14 mouse cellular contexts compared by ENCODE assay signal in the genomic region with DNA sequence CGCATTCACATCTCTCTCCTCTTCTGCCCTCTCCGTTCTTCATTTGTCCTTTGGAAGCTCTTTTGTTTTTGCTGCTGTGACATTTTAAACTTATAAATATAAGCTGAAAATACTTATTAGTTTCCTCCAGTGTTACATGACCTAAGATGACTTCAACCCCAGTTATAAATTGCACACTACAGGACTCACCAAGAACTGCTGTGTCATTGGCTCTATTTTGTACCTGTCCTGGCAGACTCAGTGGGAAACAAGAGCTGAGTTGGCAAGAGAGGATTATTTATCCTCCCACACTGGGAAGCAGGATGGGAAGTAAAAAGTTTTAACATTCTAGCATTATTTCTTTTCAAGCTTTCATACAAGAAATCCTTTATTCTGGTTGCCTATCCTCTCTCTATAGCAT.
"Had no signal": no experiment of that assay in that cellular context is flagged by ENCODE, and none has a peak within 500 bp of the region (broad histone marks: within the 10 kb centered on the region; RNA-seq: fewer than 3 reads in every experiment).

No protein-coding gene starts in this region.

- DNase-seq: lung, embryonic 14.5 days; lung, postnatal 10 days; right cerebral cortex, postnatal 14 days; thymus, adult 2 months; thymus, postnatal 25 days; thymus, postnatal 4 days had no signal

- ATAC-seq: midbrain, embryonic 13.5 days; midbrain, embryonic 15.5 days had no signal

- H3K9me3 ChIP-seq: megakaryocyte, embryonic 14.5 days; midbrain, embryonic 13.5 days; midbrain, embryonic 15.5 days; neural tube, embryonic 12.5 days; stomach, embryonic 15.5 days had no signal

- H3K4me3 ChIP-seq: megakaryocyte, embryonic 14.5 days; midbrain, embryonic 13.5 days; midbrain, embryonic 15.5 days; neural tube, embryonic 12.5 days; stomach, embryonic 15.5 days had no signal

- H3K4me2 ChIP-seq: lung, embryonic 14.5 days; midbrain, embryonic 11.5 days; midbrain, embryonic 13.5 days; midbrain, embryonic 15.5 days; neural tube, embryonic 12.5 days; stomach, embryonic 15.5 days had no signal

- H3K27ac ChIP-seq: macrophage; midbrain, embryonic 13.5 days; midbrain, embryonic 15.5 days; neural tube, embryonic 12.5 days; stomach, embryonic 15.5 days; stomach, postnatal 0 days had no signal

- H3K9ac ChIP-seq: lung, embryonic 14.5 days; midbrain, embryonic 13.5 days; midbrain, embryonic 15.5 days; neural tube, embryonic 12.5 days; stomach, embryonic 15.5 days had no signal

- H3K27me3 ChIP-seq: megakaryocyte, embryonic 14.5 days; midbrain, embryonic 13.5 days; midbrain, embryonic 15.5 days; neural tube, embryonic 12.5 days; stomach, embryonic 15.5 days had no signal

- H3K36me3 ChIP-seq: midbrain, embryonic 13.5 days; midbrain, embryonic 15.5 days; neural tube, embryonic 12.5 days; stomach, embryonic 15.5 days had no signal

- H3K4me1 ChIP-seq: megakaryocyte, embryonic 14.5 days; midbrain, embryonic 13.5 days; midbrain, embryonic 15.5 days; neural tube, embryonic 12.5 days; stomach, embryonic 15.5 days had no signal
